Mouse (Mus musculus): ENCODE results near the gene Rd3l. TPM values are rescaled to one million over a fixed set of nuclear protein-coding genes. Genes with fewer than 3 reads are reported as not detected.

The Rd3l gene
- total RNA-seq (2021): not detected

DNA sequence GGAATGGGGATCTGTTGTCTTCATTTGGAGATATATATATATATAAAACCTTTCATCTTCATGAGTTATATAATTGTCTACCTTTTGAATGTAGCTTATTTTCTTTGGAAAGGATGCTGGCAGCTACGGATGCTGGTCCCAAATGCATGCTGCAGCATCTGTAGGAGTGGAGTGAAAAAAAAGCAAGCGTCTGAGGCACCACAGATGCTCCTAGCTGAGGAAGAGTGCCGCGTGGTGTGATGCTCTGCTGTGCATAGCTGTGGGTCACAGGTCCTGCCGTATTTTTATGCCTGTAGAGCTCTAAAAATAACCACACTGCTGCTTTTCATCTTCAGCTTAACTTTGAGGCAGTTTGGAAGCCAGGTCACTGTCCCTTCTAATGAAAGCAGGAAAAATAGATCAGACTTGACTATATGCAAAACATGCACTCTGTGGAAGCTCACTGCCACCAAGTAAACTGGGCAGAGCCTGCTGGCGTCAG, at the start of gene Rd3l:
Gene Rd3l, minus strand, starts transcription at position 431 of the 481 bp plus-strand sequence.
- DNase-seq: no peak

DNA sequence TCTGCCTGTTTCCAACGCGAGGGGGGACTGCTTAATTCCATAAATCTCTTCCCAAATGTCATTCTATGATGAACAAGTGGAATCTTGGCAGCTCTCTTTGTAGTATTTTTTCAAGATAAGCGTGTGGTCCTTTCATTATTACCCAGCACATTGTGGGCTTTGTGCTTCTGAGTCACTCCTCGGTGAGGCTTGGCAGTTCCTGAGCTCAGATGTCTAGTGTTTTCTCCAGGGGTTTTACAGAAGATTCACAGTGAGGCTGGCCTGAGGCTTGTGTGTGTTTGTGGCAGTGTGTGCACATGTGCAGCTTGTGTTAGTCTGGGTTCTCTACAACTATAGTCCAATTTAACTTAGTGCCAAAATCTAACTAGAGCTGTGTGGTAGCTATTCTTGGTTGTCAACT, 46.3 kb upstream of the Rd3l start:
- no peak for DNase-seq

DNA sequence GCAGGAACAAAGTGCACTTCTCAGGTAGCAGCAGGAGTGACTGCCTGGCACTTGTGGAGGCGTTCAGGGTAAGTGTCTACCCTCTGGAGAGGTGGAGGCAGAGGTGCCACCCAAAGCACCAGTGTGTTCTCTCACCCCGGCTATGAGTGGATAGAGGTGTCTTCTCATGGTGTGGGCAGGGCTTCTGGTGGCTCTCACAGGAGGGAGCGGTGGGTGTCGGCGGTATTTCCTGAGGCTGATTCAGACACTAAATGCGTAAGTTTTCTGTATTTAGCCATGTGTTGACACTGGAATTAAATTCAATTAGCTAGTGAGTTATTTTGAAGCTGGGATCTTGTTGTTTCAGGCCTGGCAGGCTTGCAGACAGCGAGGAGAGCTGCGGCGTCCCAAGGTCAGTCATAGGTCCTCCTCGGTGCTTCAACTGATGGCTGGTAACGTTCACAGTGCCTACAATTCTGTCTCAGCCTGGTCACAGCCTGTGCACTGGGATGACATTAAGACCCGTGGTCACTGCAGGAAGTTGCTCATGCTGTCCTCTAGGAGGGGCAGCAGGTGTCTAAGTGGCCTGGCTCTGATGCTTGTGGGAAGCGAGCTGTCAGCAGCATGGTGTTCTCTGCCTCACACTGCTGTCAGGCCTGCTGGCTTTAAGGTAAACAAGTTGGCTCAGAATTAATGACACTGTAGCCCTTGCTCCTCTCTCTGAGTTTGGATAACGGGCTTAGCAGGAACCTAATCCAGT, 45.0 kb upstream of the Rd3l start:
- no peak for DNase-seq

DNA sequence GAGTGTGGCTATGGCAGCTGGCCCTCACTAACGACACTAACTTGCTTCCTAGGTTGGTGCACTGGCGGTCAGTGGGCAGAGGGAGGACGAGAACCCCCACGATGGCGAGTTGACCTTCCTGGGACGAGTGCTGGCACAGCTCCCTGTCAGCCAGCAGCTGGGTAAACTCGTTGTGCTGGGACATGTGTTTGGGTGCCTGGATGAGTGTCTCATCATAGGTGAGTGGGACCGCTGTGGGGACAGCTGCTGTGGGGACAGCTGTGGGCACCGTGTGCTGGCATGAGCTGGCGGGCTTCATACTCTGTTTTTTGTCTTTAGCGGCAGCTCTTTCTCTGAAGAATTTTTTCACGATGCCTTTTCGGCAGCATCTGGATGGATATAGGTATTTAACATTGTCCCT, 44.3 kb upstream of the Rd3l start:
- DNase-seq: no peak

DNA sequence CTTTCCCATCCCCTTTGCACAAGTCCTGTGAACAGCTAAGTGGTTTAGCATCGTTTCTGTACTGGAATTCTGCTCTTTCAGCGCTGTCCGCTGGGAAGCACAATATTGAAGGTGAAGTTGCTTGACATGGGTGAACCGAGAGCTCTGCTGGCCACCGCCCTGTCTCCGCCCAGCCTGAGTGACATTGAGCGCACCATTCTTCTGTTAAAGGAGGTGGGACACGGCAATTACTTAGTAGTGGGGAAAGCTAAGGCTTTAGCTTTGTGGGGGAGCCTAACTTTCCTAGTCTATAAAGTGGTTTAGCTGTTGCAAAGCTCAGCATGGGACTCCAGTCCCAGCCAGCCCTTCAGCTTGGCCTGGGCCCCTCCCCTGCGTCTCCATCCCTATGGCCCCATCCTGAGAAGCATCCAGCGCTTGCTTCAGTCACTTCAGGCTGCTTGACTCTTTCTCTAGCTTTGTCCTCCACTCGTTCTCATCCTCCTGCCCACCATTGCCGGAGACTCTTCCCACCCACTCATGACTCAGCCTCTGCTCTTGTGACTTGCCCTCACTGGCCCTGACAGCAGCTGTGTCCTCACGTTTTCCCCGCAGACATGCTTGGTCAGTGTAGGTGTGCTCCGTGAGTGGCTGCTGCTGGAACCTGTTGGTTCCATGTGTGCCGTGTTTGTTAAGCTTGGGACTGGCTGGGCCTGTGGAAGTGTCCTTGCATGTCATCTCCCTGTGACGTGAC, 43.6 kb upstream of the Rd3l start:
- no peak for DNase-seq

DNA sequence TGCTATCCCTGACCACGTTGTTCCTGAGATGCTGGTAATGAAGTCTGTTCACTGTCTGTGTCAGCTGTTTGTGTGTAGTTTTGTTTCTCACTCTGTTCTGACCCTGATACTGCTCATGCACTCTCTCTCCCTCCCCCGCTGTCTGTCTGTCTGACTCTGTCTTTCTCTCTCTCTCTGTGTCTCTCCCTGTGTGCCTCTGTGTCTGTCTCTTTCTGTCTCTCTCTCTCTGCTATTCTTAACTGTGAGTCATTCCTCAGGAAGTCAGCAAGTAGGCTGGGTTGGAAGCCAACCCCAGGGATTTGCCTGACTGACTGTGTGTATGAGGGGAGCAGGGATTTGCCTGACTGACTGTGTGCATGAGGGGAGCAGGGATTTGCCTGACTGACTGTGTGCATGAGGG, 42.2 kb upstream of the Rd3l start:
- no peak for DNase-seq

DNA sequence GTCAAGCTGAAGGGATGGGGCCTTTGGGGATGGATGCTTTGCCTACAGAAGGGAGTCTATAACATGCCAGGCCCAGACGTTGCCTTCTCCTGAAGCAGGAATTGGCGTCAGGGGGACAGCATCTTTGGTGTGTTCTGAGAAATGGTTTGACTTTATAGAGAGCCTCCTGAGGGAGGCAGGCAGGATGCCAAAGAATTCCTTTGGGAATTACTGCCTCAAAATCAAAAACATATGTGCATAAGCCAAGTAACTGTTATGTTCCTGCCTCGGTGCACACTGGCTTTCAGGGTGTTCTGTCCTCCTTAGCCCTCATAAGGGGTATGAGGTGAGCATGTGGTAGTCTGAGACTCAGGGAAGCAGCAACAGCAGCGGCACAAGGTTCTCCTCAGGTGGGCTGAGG, 35.2 kb upstream of the Rd3l start:
- no peak for DNase-seq

DNA sequence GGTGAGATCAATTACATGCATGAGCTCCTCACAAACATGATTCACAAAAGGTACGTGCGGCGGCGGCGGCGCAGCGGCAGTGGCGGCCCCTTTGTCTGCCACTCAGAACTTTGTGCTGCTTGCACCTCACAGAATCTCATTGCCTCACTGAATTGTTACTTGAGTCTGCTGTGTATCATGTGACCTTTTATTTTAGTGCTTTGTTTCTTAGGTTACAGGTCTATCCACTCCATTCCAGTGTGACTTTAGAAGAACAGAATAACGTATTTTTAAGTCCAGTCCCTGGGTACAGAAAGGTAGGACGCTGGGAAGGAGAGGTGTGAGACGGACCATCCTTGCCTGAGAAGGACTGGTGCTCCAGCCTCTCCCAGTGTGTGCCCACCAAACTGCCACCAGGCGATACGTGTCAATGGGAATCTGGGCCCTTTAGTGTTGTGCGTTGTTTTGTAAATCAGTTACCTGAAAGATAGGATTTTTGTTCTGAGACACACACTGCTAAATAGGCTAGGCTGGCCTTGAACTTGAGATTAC, 32.2 kb upstream of the Rd3l start:
- no peak for DNase-seq

DNA sequence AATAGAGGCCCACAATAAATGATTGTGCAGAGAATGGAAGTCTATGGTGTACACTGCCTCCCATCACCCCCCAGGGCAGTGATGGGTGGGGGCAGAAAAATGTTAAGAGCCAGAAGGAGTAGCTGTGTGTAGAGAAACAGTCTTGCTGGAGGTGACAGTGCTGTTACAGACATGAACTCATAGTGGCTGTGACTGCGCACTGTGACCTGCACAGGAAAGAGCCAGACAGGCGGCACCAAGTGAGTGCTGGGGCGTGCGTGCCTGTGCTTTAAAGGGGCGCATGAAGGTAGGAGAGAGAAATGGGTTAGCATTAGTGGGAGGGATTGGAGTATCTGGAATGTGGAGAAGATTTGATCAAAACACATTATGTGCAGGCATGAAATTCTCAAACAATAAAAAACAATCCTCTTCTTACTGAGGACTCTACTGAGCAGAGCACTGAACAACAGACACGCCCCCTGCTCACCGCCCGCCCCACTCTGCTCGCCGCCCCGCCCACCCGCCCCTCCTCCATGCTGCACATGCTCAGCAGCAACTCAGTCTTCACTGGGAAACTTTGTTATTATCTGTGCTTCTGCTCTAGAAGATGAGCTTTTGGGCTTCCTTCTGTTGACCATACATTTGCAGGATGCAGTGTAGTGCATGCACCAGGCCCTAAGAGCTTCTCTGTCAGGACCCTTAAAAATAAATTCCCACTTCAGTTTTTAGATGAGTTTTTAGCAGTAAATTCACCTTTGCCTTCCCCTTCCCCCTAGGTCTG, 31.6 kb upstream of the Rd3l start:
- DNase-seq: no peak

DNA sequence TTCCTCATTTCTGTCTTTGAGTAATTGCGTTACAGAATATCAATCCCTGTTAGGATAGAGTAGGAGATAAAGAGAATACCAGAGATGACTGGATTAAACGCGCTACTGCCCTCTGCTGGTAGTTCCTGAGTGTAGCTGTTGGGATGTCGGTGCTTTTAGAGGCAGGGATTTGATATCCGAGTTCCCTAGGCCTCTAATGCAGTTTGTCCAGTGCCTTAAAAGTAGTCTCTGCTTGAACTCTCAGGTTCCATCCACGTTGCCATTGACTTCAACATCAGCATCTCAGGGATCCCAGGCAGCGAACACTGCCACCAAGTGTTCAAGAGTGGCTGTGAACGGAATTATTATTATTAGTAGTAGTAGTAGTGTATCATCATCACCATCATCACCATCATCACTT, 20.1 kb upstream of the Rd3l start:
- peak; percentile 66 to 76 for DNase-seq

DNA sequence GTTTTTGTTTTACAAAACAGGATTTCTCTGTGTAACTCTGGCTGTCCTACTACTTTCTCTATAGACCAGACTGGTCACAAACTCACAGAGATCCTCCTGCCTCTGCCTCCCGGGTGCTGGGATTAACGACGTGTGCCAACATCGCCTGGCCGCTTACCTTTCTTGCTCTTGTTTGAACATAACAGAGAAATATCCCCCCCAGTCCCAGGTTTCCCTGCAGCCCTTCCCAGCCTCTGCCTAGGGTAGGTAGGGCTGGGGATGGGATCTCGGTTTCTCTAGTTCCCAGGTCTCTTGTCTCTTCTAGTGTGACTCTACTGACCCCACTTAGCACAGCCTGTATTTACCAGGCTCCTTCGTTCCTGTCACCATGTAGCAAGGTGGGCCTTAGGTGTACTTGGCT, 18.6 kb upstream of the Rd3l start:
- DNase-seq: no peak

DNA sequence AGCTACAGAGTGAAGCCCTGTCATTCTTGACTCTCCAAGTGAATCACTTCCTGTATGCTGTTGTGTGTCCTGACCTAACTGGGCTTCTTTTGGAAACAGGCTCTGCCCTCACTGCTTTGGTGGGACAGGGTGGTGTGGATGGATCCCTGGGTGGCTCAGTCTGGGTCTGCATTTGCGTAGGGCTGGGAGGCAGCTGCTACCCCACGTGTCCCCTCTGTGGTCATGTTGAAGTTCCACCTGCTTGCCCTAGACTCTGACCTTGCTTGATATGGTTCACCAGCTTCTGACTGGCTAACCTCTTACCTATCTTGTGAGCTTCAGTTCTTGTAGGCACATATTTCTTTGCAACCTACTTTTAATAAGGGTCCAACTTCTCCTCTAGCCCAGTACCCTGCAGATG, 14.0 kb upstream of the Rd3l start:
- no peak for DNase-seq

DNA sequence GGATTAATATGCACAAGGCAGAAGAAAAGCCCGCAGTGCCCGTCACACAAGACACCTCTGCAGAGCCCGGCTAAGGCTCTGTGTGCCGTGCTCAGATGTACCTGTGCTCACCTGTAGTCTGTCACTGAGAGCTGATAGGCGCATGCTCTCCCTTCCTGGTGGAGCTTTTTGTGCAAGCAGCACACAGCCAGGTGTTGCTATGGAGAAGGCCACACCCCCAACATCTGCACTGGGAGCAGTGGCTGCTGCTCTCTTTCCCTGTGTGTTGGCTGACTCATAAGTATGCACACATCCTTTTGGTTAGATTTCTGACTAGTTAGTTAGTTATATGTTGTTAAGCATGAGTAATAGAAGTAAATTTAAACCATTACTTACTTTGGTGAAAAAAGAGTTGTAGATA, 11.5 kb upstream of the Rd3l start:
- DNase-seq: no peak

DNA sequence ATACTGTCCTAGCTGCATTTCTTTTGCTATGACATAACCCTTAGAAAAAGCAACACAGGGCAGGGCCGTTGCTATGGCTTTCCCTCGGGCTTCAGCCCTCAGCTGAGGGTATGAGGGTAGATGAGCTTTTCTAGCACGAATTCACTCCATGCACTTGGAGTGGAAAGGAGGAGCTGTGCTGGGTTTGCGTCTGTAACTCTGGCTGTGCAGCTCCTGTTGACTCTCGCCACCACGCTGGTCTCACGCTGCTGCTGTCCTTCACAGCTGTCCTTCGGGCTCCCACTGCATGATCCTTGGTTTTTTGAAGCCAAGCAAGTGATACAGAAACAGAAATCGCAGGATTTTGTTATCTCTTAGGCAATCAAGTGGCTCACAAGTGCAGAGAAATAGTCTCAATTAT, 5.6 kb upstream of the Rd3l start:
- no peak for DNase-seq

DNA sequence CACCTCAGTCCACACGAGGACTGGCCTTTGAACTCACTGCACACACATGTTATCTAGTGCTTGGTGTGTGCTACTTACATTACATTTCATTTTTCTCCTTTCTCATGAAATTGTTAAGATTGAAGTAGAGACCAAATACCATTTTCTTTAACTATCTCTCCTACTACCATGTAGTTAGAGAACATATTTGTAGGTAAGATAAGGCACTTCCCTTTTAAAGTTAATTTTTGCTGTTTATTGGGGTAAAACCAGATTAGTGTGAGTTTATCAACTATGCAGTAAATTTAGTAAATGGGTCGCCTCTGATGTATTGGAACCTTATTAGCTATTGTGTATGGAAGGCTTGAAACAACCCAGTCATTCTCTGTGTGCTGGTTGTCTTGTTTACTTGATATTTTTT, 2.0 kb upstream of the Rd3l start:
- DNase-seq: no peak

DNA sequence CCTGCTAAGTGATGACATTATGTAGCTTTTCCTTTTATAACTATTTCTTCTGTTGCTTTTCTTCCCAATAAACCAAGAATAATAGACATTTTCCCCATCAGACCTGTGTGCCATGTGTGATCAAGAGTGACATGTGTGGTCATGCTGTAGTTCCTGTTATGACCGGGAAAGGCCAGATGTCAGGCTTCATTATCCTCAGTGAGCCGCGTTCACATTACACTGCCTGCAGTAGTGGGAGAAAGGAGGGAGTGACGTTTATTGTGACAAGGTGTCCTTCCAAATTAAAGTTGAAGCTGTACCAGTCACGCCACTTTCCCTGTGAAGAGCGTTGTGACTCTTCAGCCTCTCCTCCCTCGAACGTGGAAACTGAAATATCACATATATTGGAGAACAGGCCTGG, 714 bp upstream of the Rd3l start:
- DNase-seq: no peak

DNA sequence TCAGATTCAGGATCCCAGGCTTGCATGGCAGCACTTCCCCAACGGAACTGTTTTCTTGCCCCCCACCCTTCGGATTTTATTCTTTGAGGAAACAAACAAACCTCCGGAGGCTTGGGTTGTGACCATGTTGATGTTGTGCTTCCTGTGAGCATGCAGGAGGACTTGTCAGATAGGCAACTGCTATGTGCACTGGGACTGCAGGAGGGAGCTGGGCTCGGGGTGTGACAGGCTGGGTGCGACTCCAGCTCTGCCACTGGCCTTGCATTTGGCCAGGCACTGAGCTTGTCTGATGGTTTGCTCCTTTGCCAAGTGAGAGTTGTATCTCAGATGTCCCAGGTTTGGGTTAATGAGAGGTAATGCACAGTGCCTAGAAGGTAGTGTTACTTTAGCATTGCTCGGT, 2.8 kb downstream of the Rd3l start:
- no peak for DNase-seq

DNA sequence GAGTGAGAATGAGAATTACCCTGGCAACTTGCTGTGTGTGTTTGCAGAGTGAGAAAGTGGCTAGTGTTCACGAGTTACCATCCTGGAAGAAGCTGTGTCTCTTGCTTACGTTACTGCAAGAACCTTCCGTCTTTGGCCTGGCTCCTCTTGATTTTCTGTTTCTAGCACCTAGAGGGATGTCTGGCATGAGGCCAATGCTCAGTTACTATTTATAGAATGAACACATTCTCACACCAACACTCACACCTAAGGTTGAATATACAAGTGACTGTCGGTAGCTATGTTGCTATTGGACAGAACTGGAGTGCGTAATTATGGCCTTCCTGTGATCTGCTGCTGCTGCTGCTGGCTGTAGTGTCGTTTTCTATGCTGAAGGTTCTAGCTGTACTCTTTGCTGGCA, 4.0 kb downstream of the Rd3l start:
- DNase-seq: no peak

DNA sequence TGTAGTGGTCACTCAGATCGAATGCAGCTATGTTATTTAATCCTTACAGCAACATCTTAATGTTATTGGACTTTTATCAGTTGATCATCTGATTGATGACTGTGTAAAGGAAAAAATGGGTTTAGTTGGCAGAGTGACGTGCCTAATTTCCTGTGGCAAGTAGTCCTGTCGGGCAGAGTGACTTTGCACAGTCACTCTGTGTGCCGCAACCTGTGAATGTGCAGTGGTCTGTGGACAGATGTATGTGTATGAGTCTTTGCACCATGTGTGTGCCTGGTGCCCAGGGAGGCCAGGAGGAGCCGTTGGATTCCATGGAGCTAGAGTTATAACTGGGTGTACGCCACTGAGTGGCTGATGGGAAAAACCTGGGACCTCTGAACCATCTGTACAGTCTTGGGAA, 6.5 kb downstream of the Rd3l start:
- no peak for DNase-seq

DNA sequence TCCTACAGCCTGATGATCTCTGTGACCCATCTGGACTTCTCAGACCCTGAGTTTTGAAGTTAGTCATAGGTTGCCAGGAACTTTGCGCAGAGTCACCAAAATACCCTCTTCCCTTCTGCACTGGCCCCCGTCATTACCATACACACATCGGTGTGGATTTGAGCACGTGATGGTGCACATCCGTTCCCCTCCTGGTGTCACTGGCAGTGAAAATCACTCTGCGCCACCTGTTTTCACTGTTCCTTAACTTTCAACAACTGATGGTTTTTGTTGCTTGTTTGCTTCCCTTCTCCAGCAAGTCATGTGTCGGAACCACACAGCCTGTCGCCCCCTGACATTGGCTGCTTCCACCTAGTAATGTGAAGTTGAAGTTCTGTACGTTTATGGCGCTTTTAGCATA, 8.6 kb downstream of the Rd3l start:
- no peak for DNase-seq

DNA sequence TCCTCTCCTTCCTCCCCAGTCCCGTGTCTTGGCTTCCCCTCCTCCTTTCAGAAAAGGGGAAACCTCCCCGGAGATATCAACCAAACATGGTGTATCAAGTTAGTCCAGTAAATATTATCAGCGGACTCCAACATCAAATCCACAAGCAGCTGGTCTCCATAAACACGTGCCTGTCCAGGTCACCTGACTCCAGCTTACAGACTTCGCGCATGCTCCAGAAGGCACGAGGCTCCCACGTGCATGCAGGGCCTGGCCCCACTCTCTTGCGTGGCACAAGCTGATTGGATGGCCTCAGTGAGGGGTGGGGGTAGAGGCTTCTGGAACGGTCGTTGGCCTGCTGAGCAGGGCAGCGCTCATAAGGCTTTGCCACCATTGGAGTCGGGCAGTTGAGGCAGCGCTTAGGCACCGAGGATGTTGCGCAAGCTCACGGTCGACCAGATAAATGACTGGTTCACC, 9.9 kb downstream of the Rd3l start, which contains the start of gene Tdrd9:
Gene Tdrd9, plus strand, starts transcription at position 329 of the 456 bp plus-strand sequence.
- no peak for DNase-seq

DNA sequence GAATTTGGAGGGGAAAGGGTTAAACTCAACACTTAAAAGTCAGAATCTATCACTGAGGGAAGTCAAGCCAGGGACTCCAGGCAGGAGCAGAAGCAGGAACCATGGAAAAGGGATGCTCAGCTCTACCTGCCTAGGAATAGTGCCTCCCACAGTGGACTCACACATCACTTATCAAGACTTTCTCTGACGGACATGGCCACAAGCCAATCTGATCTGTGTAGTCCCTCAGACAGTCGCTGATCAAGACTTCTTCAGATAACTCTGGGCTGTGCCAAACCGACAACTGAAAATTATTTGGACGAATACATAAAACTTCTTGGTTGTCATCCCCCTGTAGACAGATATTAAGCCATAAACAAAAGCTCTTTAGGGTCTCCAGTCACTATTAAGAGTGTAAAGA, 11.0 kb downstream of the Rd3l start:
- no peak for DNase-seq

DNA sequence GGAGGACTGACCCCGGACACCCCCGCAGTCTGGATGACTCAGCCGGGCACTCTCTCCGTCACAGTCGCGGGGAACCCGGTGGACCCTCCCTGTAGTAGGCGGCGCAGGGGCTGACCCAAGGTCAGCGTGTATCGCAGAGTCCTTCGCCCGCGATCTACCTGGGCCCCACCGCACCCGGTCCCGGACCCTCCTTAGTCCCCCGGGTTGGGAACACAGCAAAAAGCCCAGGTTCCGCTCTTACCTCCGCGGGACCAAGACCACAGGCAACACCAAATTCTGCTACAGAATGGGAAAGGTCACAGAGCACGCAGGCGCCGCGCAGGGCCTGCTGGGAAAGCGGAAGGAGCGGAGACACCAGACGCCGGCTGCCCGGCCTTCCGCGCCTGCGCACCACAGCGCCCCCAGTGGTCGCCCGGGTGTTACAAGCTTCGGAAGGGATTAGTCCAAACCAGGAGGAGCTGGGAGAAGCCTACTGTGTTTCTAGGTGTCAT, 14.4 kb downstream of the Rd3l start, which contains the start of gene Atp5mpl:
Gene Atp5mpl, minus strand, starts transcription at position 295 of the 491 bp plus-strand sequence.
- DNase-seq: peak; percentile 95 to 97
